Mouse (Mus musculus): ENCODE measurements at regions not wholly inside any gene's neighbourhood (a gene's known extent, or its start where the extent isn't known, plus 50 kb on each side); places are given as distances from the start of the nearest gene placed in this dataset.
"Not testable (repeated sequence)": the region's sequence is repeated elsewhere in the genome, so short reads cannot be mapped to it uniquely, and the experiment has no call there.

GRCm38 (mm10) chr2:181930037-181930436 is 60.9 kb upstream of the Gm14496 start:
- DNase-seq (ENCODE audit: extremely low spot score in 1 of 2, low spot score in 1 of 2) = no peak

DNA sequence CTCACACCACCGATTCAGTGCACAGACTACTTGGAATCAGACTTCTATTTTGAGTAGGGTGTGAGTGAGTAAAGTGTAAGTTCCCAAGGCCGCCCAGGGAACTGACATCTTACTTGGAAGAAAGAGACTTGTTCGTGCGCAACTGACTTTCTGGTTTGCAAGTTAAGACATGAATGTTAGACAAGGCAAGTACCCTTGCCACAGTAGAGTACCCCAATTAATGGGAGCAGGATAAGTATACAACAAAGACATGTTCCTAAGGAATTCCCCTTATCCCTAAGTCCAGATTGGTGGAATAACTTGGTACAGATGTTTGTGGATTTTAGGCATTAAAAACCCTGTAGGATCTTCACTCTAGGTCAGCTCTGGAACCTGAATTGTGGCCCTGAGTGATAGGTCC is 60.4 kb upstream of the Gm14496 start:
- not testable (repeated sequence) for DNase-seq (ENCODE audit: extremely low spot score in 1 of 2, low spot score in 1 of 2)

DNA sequence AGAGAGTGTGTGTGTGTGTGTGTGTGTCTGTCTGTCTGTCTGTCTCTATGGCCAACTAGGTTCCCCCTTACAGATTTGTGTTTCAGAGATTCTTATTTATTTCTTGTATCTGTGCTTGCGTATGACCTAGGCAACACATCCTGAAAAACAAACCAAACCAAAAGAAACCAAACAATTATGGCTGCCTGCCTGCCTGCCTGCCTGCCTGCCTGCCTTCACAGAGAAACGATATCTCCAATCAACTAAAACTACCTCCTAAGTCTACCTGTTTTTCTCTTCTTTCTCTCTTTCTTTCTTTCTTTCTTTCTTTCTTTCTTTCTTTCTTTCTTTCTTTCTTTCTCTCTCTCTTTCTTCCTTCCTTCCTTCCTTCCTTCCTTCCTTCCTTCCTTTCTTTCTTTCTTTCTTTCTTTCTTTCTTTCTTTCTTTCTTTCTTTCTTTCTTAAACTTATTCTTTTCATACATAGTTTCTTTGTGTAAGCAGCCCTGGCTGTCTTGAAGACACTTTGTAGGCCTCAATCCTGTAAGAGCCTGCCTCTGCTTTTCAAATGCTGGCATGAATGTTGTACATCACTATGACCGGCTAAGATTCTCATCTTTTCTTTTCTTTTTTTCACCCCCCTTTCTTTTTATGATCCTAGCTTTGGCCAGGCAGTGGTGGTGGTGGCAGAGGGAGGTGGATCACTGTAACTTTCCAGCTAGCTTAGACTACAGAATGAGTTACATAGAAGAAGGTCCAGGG is 59.7 kb upstream of the Gm14496 start:
- peak in 1 of 2 experiments; percentile 70 for DNase-seq (ENCODE audit: extremely low spot score in 1 of 2, low spot score in 1 of 2)

GRCm38 (mm10) chr2:181931918-181932605 is 58.9 kb upstream of the Gm14496 start:
- no peak for DNase-seq (ENCODE audit: extremely low spot score in 1 of 2, low spot score in 1 of 2)

Measured in layer of hippocampus, postnatal 25 days (tissue).